Mouse (Mus musculus): ENCODE data around the gene Nap1l5.

DNA sequence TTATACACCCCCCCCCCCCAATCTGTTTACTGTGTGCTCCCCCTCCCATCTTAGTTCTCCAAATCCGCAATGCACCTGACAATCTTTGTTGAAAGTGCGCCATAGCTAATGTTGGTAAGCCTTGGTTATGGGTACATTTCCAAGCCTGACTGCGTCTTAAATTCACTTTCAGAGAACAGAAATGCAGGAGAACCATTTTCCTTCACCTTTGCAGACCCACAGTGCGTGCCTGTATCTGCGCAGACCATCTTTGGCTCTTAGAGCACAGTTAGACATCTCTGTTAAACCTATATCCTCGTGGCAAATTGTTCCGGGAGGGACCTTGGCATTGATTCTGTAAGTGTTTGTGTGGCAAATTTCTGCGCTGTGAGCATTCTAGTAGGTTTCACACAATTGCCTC, 460 bp upstream of the Nap1l5 start:
- TF ChIP-seq EP300 (IDR thresholded peaks at IDR 0.05) (no peak), CTCF (IDR thresholded peaks at IDR 0.05) (no peak)

Data from lung, postnatal 0 days (tissue).